Mouse (Mus musculus): ENCODE measurements at regions not wholly inside any gene's neighbourhood (a gene's known extent, or its start where the extent isn't known, plus 50 kb on each side); places are given as distances from the start of the nearest gene placed in this dataset.

DNA sequence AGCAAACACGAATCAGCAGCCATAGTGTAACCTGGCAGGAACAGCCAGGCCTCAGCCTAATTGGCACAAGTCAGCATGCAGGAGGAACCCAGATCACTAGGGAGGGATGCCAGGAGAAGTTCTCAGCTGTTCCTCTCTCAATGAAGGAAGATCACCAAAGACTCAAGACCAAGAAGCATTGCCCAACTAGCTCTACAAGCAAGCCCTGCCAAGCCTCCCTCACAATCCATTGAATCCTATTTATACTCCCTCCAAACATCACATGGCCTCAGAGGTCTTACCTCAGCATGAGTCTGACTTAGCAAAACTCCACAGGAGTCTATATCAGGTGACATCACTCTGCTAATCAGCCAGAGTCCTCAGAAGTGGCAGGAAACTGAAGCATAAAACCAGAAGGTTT, 135.1 kb downstream of the Rbm43 start:
- DNase-seq (ENCODE audit: low spot score in 2 of 2): no peak

DNA sequence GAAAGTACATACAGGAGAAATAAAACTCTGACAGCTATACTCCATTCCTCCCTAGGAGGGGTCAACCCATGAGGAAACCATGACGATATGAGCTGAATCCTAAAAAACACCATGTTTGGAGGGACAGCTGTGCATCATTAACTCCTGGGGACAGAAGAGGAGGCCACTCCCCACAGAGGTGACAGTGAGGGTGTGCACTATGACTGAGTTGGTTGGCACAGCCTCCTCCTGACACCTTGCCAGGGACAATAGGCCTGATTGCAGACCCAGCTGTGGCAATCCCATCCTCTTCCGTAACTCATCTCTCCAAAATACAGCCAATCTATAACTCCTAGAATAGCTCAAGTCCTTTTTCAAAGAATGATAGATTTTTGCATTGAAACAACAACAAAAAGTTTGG, 112.0 kb downstream of the Rbm43 start:
- no peak for DNase-seq (ENCODE audit: low spot score in 2 of 2)

DNA sequence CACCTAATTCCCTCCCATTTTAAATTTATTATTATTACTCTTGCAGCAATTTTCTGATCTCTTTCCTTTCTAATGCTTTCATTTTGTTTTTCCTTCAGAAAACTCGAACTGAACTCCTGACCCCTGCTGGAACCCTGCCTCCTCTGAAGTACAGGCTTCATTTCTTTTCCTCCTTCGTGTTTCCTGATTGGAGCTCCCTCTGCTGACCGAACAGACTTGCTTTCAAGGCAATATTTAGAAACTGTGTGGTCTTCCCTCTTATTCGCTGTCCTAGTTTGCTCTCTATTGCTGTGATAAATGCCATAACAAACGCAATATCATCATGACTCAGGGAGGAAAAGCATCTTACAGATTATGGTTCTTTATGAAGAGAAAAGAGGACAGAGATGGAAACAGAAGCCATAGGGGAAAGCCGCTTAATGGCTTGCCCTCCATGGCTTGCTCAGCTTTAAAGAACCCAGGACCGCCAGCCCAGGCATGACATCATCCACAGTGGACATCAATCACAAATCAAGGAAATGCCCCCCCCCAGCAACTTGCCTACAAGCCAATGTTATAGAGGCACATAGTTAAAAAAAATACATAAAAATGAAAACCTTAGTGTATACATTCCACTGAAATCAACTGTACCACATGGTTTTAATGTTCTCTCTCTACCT, 104.5 kb downstream of the Rbm43 start:
- peak; percentile 66 to 77 for DNase-seq (ENCODE audit: low spot score in 2 of 2)

- no peak for DNase-seq (ENCODE audit: low spot score in 2 of 2)
Measured at GRCm38 (mm10) chr2:51830965-51831720, 103.8 kb downstream of the Rbm43 start.

DNA sequence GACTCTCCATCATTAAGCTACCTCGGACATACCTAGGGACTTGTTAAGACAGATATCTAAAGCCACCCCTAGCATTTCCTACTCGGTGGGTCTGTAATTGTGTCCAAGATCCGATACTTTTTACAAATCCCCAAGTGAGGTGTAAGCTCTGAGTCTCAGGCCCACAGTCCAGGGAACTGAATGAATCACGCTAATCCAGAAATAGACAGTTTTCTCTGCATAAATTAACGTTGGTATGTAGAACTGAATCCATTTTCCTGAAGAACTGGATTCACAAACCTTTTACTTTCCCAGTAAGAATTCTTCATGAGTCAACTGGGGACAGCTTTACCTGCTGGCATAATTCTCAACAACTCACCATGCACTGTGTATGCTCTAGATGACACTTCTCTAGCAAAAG, 97.1 kb downstream of the Rbm43 start:
- DNase-seq (ENCODE audit: low spot score in 2 of 2): no peak

- DNase-seq (ENCODE audit: low spot score in 2 of 2): peak in 1 of 2 experiments; percentile 25
Measured at GRCm38 (mm10) chr2:51840808-51841207, 94.2 kb downstream of the Rbm43 start.

GRCm38 (mm10) chr2:51844831-51845230, 90.1 kb downstream of the Rbm43 start:
- DNase-seq (ENCODE audit: low spot score in 2 of 2): no peak

DNA sequence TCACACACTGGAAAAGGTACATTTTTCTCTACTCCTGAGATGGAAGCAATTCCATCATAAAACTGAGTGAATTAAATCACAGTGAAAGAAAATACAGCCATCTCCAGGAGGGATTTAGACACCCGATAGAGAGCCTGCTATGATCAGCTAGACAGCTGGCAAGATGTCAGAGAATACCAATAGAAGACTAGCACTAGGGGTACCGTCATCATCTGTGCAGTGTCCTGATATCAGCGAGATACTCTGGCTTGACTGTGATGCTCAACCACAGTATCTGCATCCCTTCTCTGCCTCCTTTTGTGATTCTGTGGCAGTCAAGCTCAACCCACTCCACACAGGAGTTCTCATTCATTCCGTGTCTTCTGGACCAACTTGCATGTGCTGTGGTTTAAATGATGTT, 87.4 kb downstream of the Rbm43 start:
- no peak for DNase-seq (ENCODE audit: low spot score in 2 of 2)

DNA sequence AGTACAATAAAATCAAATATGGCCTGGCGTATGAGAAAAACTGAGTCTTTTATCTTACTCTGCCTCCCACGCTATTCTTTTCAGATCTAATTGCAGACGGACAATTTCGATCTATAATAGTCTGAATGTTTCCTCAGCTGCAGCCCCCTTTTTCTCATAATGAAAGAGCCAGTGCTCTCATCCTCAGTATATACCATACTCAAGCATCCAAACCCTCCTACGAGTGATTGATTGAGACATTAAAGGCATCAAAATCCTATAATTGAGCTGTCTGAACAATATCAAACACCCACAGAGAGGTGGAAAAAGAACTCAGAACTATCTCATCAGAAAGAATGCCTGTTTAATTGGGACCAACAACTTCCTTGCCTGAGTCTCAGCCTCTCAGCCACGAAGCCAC, 87.0 kb downstream of the Rbm43 start:
- no peak for DNase-seq (ENCODE audit: low spot score in 2 of 2)

DNA sequence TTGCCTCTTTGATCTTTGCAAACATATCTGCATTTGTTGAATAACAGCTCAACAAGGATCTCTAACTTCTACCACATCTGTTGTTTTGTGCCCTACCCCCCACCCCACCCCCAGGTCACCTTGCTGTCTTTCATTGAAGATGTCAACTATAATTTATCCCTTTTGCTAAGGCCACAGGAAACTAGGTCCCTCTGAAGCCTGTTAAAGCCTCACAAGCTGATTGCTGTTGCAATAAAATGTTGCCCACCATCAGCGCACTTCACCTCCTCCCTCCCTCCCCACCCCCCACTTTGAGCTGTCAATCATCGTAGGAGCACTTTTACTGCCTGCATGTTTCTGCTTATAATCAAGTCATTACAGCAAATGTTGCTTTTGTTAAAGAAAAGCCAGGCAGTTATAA, 86.5 kb downstream of the Rbm43 start:
- no peak for DNase-seq (ENCODE audit: low spot score in 2 of 2)

GRCm38 (mm10) chr2:51850581-51850980, 84.4 kb downstream of the Rbm43 start:
- no peak for DNase-seq (ENCODE audit: low spot score in 2 of 2)

GRCm38 (mm10) chr2:51851711-51852110, 83.3 kb downstream of the Rbm43 start:
- no peak for DNase-seq (ENCODE audit: low spot score in 2 of 2)

GRCm38 (mm10) chr2:51857226-51857625, 77.7 kb downstream of the Rbm43 start:
- no peak for DNase-seq (ENCODE audit: low spot score in 2 of 2)

- no peak for DNase-seq (ENCODE audit: low spot score in 2 of 2)
Measured at GRCm38 (mm10) chr2:51866045-51866444, 68.9 kb downstream of the Rbm43 start.

DNA sequence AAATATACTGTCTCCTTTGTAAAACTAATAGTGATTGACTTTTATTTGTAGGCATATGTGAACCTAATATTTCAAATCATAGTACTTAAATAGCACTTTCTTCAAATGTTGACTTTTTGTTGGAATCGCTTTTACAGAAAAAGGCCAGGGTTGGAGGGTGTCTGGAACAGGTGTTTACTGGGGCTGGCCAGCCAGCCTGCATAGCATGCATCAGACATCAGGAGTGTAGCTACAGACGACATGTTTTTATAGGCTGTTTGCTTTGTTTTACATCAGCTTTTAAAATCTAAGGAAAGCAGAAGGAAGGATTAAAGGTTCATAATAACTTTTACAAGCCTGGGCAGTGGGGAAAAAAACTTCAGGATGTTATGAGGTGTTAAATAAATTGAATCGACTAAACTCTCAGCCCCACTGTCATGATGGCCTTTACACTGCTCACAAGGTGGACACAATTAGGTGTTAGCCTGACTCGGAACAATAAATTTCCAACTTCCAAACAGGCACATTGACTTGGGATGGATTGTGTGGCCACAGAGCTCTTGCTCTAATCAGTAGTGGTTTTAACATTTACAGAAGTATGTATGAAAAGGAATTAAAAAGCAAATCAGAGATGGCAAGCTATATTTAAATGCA, 66.0 kb downstream of the Rbm43 start:
- DNase-seq (ENCODE audit: low spot score in 2 of 2): no peak

DNA sequence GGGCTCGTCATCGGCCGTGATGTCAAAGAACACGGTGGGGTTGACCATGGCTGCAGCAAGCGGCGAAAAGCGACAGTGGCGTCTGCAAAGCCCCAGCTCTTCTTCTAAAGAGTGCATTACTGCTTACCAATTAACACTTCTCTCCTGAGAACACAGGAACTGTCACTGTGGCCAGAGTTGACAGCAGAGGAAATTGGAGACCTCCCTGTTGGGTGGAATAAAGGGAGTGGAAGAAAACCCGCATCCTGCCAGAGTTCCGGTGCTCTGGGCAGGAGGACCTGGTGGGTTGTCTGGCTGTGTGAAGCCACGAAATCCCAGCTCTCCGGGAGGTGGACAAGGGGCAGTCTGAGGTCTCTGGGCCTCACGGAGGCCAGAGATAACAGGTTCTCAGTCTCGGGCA, 63.4 kb downstream of the Rbm43 start:
- DNase-seq (ENCODE audit: low spot score in 2 of 2): no peak
